Mouse (Mus musculus) gastrocnemius, postnatal 14 days (tissue): ENCODE measurements around the gene Shc1. TPM values are rescaled to one million over a fixed set of nuclear protein-coding genes. Genes with fewer than 3 reads are reported as not detected.

Source experiments
- total RNA-seq, 2 experiments: library from RNA; stranded (reverse); gene quantifications; 2 replicates each; pipeline ENCODE4 v1.2.3; 2021

Gene Shc1
- total RNA-seq, 2 experiments from 2014 or later, result 35.9 to 38.8 TPM

Other genes with a start within 250 kb of the Shc1 start
- gene Scamp3, start 241.0 kb upstream of the Shc1 start, total RNA-seq, result 10 to 100 TPM; 32.1 to 35.6 TPM
- 10 to 100 TPM; 10.7 to 12.6 TPM for gene Fam189b, start 235.3 kb upstream of the Shc1 start, total RNA-seq
- 10 to 100 TPM; 19.5 to 20.7 TPM for gene Gba, start 215.5 kb upstream of the Shc1 start, total RNA-seq
- 10 to 100 TPM; 27.8 to 37.9 TPM for gene Thbs3, start 203.3 kb upstream of the Shc1 start, total RNA-seq
- 10 to 100 TPM; 42.4 to 52.2 TPM for gene Mtx1, start 191.4 kb upstream of the Shc1 start, total RNA-seq
- under 1 TPM; 0.21 to 0.22 TPM for gene Muc1, start 189.4 kb upstream of the Shc1 start, total RNA-seq
- 10 to 100 TPM; 74.0 to 85.6 TPM for gene Krtcap2, start 172.5 kb upstream of the Shc1 start, total RNA-seq
- under 1 TPM; 0.16 to 0.39 TPM for gene Trim46, start 172.1 kb upstream of the Shc1 start, total RNA-seq
- gene Dpm3, start 159.1 kb upstream of the Shc1 start, total RNA-seq, result 10 to 100 TPM; 32.5 to 37.3 TPM
- gene Slc50a1, start 147.9 kb upstream of the Shc1 start, total RNA-seq, result 10 to 100 TPM; 14.2 to 14.6 TPM
- 10 to 100 TPM; 20.7 to 22.1 TPM for gene Efna1, start 137.3 kb upstream of the Shc1 start, total RNA-seq
- gene Efna3, start 95.5 kb upstream of the Shc1 start, total RNA-seq, result not detected
- under 1 TPM; 0.42 to 0.80 TPM for gene Efna4, start 80.4 kb upstream of the Shc1 start, total RNA-seq
- gene Adam15, start 68.4 kb upstream of the Shc1 start, total RNA-seq, result 10 to 100 TPM; 35.0 to 40.1 TPM
- gene Dcst2, start 56.5 kb upstream of the Shc1 start, total RNA-seq, result not detected
- not detected for gene Dcst1, start 53.2 kb upstream of the Shc1 start, total RNA-seq
- gene Zbtb7b, start 23.7 kb upstream of the Shc1 start, total RNA-seq, result 10 to 100 TPM; 18.4 to 24.0 TPM
- gene Lenep, start 15.7 kb upstream of the Shc1 start, total RNA-seq, result not detected
- 10 to 100 TPM; 30.9 to 33.4 TPM for gene Flad1, start 6.6 kb upstream of the Shc1 start, total RNA-seq
- gene Cks1b, start 60 bp upstream of the Shc1 start, total RNA-seq, result 10 to 100 TPM in 1 of 2 experiments, 1 to 10 TPM in 1; 9.6 to 14.4 TPM
- 10 to 100 TPM; 10.8 to 13.6 TPM for gene Pygo2, start 11.8 kb downstream of the Shc1 start, total RNA-seq
- 100 to 1,000 TPM; 163 to 164 TPM for gene Pbxip1, start 18.3 kb downstream of the Shc1 start, total RNA-seq
- 1 to 10 TPM; 4.6 to 6.3 TPM for gene Pmvk, start 36.1 kb downstream of the Shc1 start, total RNA-seq
- 1 to 10 TPM; 3.3 to 6.0 TPM for gene Kcnn3, start 101.7 kb downstream of the Shc1 start, total RNA-seq